Mouse (Mus musculus) liver, adult 2 months (tissue): ENCODE measurements around the gene Gm38394. TPM values are rescaled to one million over a fixed set of nuclear protein-coding genes. Genes with fewer than 3 reads are reported as not detected.
A peak's percentile ranks its signal among the peaks of the same experiment; 100 is the strongest.
"Not testable (repeated sequence)": the region's sequence is repeated elsewhere in the genome, so short reads cannot be mapped to it uniquely, and the experiment has no call there.

Experiments
- DNase-seq: peaks from one replicate; pipeline ENCODE4 v3.0.0-alpha.2; 2011; ENCODE audit warnings: low read depth, low spot score; ENCODE audit errors: extremely low read depth
- H3K27ac ChIP-seq: fragments of 200-500 bp; replicated peaks from 2 replicates; pipeline ENCODE4 v1.5.1; 2012; ENCODE audit warnings: low read depth, mild to moderate bottlenecking, control low read depth, inconsistent platforms, low read length; ENCODE audit not compliant: insufficient read depth
- H3K27me3 ChIP-seq: fragments of 200-500 bp; 2 replicates; pipeline ENCODE4 v1.6.1; 2012; ENCODE audit warnings: mild to moderate bottlenecking, moderate library complexity, low read length, inconsistent platforms; ENCODE audit not compliant: control insufficient read depth, insufficient read depth
- H3K36me3 ChIP-seq: fragments of 200-500 bp; 2 replicates; pipeline ENCODE4 v1.6.1; 2012; ENCODE audit warnings: low read length, inconsistent platforms; ENCODE audit not compliant: control insufficient read depth, insufficient read depth
- H3K4me1 ChIP-seq: fragments of 200-500 bp; 2 replicates; pipeline ENCODE4 v1.6.1; 2011; ENCODE audit warnings: low read length; ENCODE audit not compliant: control insufficient read depth, insufficient read depth
- H3K4me3 ChIP-seq: fragments of 200-500 bp; 2 replicates; pipeline ENCODE4 v1.5.1; 2011; ENCODE audit warnings: low read depth, mild to moderate bottlenecking, control low read depth, low read length, moderate library complexity; ENCODE audit not compliant: insufficient read depth
- H3K79me2 ChIP-seq: fragments of 200-500 bp; 2 replicates; pipeline ENCODE4 v1.6.1; 2012; ENCODE audit warnings: inconsistent platforms, mild to moderate bottlenecking, low read length, moderate library complexity; ENCODE audit not compliant: control insufficient read depth, insufficient read depth
- H3K9ac ChIP-seq: fragments of 200-500 bp; 2 replicates; pipeline ENCODE4 v1.6.1; 2012; ENCODE audit warnings: low read depth, mild to moderate bottlenecking, control low read depth, inconsistent platforms, low read length
- CTCF ChIP-seq: fragments of 200-500 bp; IDR thresholded peaks from 2 replicates; pipeline ENCODE4 v1.5.1; 2011; ENCODE audit warnings: low read depth, low read length, control low read depth
- POLR2A ChIP-seq: fragments of 200-500 bp; IDR thresholded peaks from 2 replicates; pipeline ENCODE4 v1.6.1; 2011; ENCODE audit warnings: low read length, control low read depth; ENCODE audit not compliant: insufficient read depth; ENCODE audit errors: extremely low read depth
- WGBS: fragments of 180-500 bp; shearing (Covaris S2); methylation state at CpG from one replicate; pipeline ENCODE4 v1.1.7; 2018; 5-methylcytosine and 5-hydroxymethylcytosine counted together
- polyA plus RNA-seq: library from polyadenylated mRNA; depleted of rRNA; stranded (reverse); fragments of >200 nt; gene quantifications from 2 replicates; pipeline ENCODE4 v1.2.3, GENCODE M21; 2012
- total RNA-seq: library from RNA; depleted of rRNA; stranded (reverse); fragments of >200 nt; gene quantifications from 2 replicates; pipeline ENCODE4 v1.2.3, GENCODE M21; 2014

The Gm38394 gene
- total and polyA plus RNA-seq, 2 experiments: 1.8 to 9.6 TPM

GRCm38 (mm10) chr1:133668618-133669017, 7.5 kb upstream of the Gm38394 start:
- Histone ChIP-seq H3K79me2 (no peaks in the 10 kb centered on the region; the same call in 1 of the 2 replicates), H3K27me3 (no peaks in the 10 kb centered on the region), H3K36me3 (no peaks in the 10 kb centered on the region), H3K27ac (no peak overlapping the region), H3K4me1 (peaks cover 10% of the 10 kb centered on the region), H3K4me3 (no peak overlapping the region), H3K9ac (no peak overlapping the region)
- TF ChIP-seq CTCF: no peak
- no peak for TF ChIP-seq POLR2A
- WGBS: 94% methylated on average over 3 of the region's 3 CpGs
- no peak for DNase-seq

- H3K79me2 ChIP-seq: no peaks in the 10 kb centered on the region; the same call in 1 of the 2 replicates
- TF ChIP-seq POLR2A: no peak
- H3K4me3 ChIP-seq: no peak overlapping the region
- H3K9ac ChIP-seq: no peak overlapping the region
- DNase-seq: no peak
- WGBS: 95% methylated on average over 7 of the region's 7 CpGs
- H3K27ac ChIP-seq: no peak overlapping the region
- no peaks in the 10 kb centered on the region for H3K27me3 ChIP-seq
- peaks cover 10% of the 10 kb centered on the region for H3K4me1 ChIP-seq
- H3K36me3 ChIP-seq: no peaks in the 10 kb centered on the region
These were observed 6.6 kb upstream of the Gm38394 start for GRCm38 (mm10) chr1:133667721-133668120.

GRCm38 (mm10) chr1:133665713-133666112, 4.6 kb upstream of the Gm38394 start:
- peak overlapping the region; percentile 9; the same call in 1 of the 2 replicates for H3K4me3 ChIP-seq
- H3K27me3 ChIP-seq, H3K9ac ChIP-seq, DNase-seq, H3K36me3 ChIP-seq, H3K79me2 ChIP-seq: not testable (repeated sequence)
- WGBS: 86% methylated on average over 7 of the region's 8 CpGs
- H3K4me1 ChIP-seq: peaks cover 10% of the 10 kb centered on the region
- 0 out of 2 replicates have a peak overlapping the region, but pooled peaks have one; percentile 34 for H3K27ac ChIP-seq

- Histone ChIP-seq H3K4me3 (peak overlapping the region; percentile 80), H3K9ac (peak overlapping the region; percentile 97), H3K27ac (peak overlapping the region; percentile 100), H3K36me3 (peaks cover 2% of the 10 kb centered on the region; the same call in 1 of the 2 replicates), H3K4me1 (peaks cover 10% of the 10 kb centered on the region), H3K27me3 (no peaks in the 10 kb centered on the region), H3K79me2 (peaks cover 14% of the 10 kb centered on the region; the same call in 1 of the 2 replicates)
- DNase-seq: peak; percentile 85
- TF ChIP-seq CTCF (no peak), POLR2A (0 out of 2 replicates have a peak, but pooled peaks have one; percentile 26)
- 33% methylated on average over 11 of the region's 11 CpGs for WGBS
These were observed 3.3 kb upstream of the Gm38394 start for GRCm38 (mm10) chr1:133664203-133664970.

- WGBS: 92% methylated on average over 4 of the region's 4 CpGs
- Histone ChIP-seq H3K27me3 (no peaks in the 10 kb centered on the region), H3K36me3 (peaks cover 11% of the 10 kb centered on the region), H3K4me3 (no peak overlapping the region), H3K4me1 (peaks cover 15% of the 10 kb centered on the region), H3K9ac (no peak overlapping the region), H3K27ac (no peak overlapping the region), H3K79me2 (peaks cover 23% of the 10 kb centered on the region; the same call in 1 of the 2 replicates)
- TF ChIP-seq POLR2A (no peak), CTCF (no peak)
- DNase-seq: no peak
These were observed 2.3 kb upstream of the Gm38394 start for GRCm38 (mm10) chr1:133663427-133663826.

- Histone ChIP-seq H3K4me3 (no peak overlapping the region), H3K27ac (no peak overlapping the region), H3K4me1 (peaks cover 18% of the 10 kb centered on the region), H3K27me3 (no peaks in the 10 kb centered on the region), H3K36me3 (peaks cover 15% of the 10 kb centered on the region), H3K79me2 (peaks cover 28% of the 10 kb centered on the region; the same call in 1 of the 2 replicates), H3K9ac (no peak overlapping the region)
- 98% methylated on average over 7 of the region's 7 CpGs for WGBS
- DNase-seq: no peak
- TF ChIP-seq CTCF (no peak), POLR2A (no peak)
These were observed 1.8 kb upstream of the Gm38394 start for GRCm38 (mm10) chr1:133662941-133663340.
